Mouse (Mus musculus) lung, postnatal 10 days (tissue): ENCODE data around the gene Kcnn1.

Experiments
- DNase-seq: peaks from one replicate; pipeline ENCODE4 v3.0.0; 2021

Gene Kcnn1

DNA sequence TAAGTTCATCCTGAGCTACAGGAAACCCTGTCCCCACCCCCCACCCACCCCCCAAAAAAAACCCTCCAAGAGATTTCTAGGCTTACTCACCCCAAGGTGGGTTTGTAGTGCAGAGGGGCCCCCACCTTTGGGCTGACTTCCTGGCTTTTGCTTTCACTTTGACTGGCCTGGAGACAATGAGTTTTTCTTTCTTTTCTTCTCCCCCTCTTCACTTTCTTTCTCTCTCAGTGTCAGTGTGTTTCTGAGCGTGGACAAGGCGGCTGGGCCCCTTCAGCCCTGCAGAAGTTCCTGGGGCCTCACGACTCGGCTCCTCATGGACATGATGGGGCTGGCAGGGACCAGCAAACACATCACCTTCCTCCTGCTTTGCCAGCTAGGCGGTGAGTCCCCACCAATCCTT, 54.8 kb downstream of the Kcnn1 start, which contains the start of gene Il12rb1:
Gene Il12rb1, plus strand, starts transcription at position 211 of the 400 bp plus-strand sequence.
- no peak for DNase-seq

DNA sequence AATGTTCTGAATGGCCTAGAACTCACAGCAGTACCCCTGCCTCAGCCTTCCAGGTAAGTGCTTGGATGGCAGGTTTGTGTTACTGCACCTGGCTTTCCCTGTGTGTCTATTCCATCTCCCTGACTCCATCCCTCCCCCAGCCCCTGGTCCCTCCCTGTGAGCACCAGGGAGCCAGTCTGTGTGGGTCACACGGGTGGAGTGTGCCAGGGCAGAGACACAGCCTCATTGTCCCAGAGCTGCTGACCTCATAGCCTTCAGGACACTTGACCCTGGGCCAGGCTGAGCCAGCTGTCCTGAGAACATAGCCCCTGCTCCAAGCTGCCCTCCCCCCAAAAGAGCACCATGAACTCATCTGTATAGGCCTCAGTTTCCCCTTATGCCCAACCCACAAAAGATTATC, 55.8 kb downstream of the Kcnn1 start:
- DNase-seq: no peak

DNA sequence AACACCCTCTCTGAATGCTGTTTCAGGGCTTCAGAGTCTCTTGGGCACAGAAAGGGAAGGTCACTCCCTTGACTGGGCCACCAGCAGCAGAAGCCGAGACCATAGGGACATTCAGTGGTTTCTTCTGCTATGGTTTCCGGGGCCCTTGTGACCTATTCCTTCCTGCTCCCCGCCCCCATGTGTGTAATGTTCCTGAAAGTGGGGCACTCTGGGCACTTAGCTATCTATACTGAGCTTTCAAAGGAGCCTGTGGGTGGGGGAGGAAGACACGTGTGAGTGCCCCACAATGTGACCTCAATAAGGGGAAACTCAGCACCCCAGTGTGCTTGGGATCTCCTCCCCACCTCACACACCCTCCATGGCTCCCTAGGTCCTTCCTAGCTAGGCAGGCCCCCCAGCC, 56.5 kb downstream of the Kcnn1 start:
- peak; percentile 56 for DNase-seq

DNA sequence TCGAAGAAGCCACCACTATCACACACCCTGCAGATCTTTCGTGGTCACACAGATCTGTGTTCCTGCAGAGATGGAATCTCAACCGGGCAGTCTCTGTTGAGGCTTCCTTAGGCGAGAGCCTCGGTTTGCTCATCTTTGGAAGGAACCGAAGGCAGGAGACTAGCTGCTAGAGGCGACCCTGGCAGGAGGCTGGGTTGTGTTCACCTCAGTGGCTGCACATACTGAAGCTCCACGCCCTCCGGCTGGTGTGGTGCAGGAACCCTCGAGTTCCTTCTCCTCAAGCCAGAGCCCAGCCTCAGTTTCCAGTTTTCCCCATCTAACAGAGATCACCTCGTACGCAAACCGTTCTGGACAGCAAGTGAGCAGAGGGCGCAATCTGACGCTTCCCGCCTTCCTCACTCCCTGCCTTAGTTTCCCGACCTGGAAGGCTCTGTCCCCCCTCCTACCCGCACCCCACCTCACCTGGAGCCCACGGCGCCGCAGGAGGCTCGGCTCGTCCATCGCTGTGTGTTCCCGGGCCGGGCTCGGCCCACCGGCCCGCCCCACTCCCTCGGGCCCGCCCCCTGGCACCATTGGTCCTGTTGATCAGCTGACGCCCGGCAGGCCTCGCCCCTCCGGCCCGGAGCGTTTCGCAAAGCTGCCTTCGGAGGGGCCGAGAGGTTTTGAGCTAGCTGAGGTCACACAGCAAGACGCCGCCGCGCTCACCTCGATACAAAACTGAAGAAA, 58.4 kb downstream of the Kcnn1 start, which contains the start of gene Mast3:
Gene Mast3, minus strand, starts transcription at position 574 of the 726 bp plus-strand sequence.
- DNase-seq: peak; percentile 93

DNA sequence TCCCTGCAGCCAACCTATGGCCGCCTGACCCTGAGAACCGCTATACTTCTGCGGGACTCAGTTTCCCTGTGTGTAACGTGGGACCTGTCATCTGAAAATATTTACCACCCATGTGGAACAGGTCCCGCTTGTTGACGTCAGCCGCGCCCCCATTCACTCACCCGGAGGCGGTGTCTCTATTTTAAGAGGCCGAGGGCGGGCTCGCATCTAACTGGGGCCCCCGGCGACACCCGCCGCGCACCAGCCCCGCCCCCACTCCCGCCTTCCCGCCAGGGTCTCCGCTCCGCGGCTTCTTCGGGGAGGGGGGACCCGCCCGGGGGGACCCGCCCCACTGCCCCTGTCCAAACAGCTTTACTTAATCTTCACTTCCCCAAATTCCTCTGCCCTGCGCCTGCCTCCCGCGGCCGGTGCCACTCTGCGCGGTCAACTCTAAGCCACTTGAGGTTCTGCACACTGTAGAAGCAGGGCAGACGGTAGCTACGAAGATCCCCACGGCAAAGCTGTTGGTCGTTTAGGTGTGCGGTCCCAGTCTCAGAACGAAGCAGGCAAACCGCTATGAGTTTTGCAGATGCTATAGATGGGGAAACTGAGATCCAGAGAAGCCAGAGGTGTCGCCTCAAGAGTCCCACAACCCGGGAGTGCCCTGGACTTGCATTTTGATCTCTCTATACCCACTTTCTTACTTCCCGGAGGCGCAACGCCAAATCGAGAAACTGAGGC, 59.1 kb downstream of the Kcnn1 start:
- DNase-seq: peak; percentile 64

DNA sequence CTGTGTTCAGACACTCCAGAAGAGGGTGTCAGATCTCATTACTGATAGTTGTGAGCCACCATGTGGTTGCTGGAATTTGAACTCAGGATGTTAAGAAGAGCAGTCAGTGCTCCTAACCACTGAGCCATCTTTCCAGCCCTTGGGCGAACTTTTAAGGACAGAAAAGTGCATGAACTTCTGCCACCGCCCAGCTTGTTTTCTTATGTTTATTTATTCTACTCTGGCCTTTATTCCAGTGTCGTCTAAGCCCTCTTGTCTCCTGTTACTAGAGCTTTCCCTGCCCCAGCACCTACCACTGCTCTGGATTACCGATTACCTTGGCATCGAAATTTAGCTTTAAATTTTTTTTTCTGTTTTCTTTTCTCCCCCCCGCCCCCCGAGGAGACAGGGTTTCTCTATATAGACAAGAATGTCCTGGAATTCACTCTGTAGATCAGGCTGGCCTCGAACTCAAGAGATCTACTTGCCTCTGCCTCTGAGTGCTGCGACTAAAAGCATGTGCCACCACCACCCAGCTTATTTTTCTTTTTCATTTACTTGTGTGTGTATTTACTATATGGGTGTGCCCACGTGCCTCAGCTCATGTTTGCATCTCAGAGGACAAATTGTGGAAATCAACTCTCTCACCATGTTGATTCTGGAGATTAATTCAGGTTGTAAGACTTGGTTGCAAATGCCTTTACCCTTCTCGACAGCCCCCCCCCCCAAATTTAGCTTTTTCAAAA, 60.1 kb downstream of the Kcnn1 start:
- no peak for DNase-seq

DNA sequence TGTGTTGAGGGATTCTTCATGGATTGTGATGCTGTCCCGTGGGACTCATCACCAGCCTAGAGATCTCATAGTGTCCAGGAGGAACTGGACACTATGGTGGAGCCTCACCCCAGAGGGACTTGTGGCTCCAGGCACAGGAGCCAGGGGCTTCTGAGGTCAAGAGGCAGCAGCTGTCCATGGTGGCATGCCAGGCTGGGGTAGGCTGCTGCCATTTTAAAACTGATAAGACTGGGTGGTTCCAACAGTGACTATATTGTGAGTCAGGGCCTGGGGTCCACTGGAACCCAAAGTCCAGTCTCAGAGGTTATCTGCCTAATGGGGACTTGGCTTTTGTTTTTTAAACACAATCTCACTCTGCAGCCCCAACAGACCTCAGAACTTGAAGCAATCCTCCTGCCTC, 61.2 kb downstream of the Kcnn1 start:
- no peak for DNase-seq

DNA sequence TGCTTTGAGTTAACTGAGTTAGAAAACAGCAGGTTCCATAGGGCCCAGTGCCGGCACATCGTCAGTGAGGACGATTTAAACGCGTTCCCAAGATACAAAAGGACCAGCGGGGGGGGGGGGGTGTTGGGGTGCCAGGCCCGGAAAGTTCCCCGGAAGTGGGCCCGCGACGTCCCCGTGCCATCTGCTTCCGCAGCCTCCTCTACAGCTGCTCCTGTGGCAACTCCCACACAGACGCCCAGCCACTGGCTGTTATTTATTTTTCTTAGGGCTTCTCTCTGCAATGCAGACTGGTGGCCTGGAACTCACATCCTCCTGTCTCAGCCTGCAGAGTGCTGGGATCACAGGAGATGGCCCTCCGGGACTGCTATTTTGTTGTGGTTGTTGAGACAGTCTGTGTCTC, 61.9 kb downstream of the Kcnn1 start:
- no peak for DNase-seq

DNA sequence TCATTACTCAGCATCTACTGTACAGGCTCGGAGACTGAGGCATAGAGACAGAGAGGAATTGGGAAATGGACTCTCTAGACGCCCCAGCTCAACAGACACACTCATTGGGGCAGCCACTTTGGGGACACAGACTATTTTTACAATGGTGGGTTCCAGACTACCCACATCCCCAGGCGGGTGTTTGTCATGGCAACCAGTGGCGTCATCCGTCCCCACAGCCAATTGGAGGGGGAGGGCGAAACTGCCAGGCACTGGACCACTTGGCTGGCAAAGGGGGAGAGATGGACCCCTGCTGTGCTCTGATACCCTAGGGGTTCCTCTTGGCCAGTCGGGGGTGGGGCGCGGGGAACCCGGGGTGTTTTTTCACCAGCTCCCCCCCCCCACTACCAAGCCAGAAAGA, 62.4 kb downstream of the Kcnn1 start:
- no peak for DNase-seq

DNA sequence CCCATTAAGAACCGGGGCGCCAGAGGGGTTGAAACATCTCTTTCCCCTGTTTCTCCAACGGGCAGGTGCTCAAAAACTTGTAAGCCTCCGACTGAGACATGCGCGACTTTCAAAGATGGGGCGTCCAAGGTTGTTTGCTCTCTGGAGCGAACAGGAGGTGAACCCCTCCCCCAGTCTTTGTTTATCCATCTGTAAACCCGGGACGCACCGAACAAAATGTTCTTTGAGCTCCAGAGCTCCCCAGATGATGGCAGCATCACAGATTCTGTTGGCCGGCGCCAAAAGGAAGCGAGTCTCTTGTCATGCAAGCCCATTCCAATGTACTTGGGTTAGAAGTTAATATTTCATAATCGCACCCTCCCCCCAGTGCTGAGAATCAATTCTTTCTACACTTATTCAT, 64.8 kb downstream of the Kcnn1 start:
- DNase-seq: peak; percentile 61

DNA sequence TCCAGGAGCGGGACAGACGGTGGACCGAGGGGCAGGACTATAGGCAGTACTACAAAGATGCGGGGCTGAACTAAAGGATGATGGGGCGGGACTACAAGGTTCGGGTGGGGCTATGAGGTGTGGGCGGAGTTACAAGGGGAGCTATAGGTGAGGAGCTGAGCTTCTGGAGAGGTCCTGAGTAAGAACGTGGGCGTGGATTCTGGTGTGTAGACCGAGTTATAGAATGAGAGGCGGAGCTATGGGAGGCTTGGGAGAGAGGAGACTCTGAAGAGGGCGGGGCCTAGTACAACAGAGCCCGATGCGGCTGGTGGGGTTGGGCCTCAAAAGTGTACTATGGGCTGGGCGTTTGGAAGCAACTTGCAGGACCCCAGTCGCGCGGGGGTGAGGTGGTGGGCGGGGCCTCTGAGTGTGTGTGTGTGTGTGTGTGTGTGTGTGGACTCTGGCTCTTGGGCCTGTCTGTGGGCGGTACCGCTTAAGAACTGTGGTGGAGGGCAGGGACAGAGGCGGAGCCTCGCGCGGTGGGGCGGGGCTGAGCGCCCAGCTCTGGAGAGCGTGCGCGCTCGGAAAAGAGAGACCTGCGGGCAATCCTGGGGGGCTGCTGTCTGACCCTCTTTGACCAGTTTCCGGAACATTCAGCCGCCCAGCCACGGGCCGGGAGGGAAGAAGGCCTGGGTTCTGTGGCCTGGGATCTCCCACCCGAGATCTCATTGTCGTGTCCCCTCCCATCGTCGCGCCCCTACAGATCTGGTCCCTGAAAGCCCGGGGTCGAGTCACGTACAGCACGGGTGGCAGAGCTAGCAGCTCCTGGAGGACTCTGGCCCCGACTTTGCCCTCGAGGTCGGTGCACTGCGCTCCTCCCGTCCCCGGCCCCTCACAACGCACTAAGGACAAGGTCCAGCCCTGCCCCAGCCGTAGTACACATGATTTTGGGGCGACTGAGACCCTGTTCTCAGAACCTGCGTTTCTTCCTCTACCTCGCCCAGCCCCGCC, 65.7 kb downstream of the Kcnn1 start:
- peak; percentile 94 for DNase-seq

DNA sequence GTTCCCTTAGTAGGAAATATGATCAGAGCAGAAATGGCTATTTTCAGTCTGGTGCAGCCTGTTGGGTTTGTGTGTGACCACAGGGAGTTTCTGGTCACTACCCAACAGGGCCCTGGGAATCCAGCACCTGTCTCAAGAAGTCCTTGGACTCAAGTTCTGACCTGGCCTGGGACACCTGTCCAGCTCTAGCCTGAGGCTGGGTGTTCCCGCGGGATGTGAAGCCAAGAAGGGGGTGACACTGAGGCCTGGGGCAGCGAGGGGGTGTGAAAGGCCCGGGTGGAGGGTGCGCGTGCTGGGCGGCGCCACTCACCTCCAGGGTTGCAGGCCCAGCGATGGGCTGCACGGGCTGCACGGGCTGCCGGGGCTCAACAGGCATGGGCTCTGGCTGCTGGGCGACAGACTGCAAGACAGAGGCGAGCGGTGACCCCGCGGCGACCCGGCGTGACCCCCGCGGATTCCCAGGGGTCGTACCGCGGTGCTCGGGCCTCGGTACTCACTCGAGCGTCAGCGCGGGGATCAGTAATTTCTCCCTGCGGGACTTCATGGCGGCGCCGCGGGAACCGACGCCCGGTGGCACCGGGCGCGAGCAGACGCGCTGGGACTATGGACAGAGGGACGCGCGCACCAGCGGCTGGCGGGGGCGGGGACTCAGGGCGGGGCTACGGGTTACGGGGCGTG, 66.5 kb downstream of the Kcnn1 start:
- no peak for DNase-seq

DNA sequence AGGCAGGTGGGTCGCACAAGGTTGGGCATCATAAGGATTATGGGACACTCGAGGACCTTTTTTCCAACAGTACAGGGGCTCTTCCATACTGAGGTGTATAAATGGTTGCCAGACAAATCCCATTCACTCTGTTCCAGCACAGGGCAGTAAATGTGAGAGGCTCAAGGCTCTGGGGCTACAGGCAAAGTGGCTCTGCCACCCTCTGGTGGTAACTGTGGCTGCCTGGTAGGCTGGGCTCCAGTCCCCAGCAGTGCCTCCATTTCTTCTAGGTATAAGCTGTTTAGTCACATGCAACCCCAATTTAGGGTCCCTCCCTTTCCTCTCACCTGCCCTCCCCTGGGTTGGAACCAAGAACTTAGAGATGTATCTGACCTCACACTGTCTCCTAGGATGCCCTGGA, 67.7 kb downstream of the Kcnn1 start:
- DNase-seq: no peak

DNA sequence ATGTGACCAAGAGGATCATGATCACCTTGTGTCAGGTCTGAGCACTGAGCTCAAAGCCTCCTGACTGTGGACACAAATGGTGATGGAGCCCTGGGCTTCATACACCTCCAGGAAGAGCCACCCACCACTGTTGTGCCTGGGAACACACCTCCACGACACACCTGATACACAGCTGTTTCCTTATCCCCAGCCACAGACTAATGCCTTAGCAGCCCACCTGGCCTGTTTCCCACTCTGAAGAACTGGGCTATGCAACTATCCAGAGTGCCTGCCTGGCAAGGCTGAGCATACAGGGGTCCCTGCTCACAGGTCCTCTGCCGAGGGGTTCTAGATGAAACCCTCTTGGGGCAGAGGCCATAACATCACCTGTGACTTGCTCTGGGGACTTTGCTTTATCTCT, 68.8 kb downstream of the Kcnn1 start:
- DNase-seq: no peak

DNA sequence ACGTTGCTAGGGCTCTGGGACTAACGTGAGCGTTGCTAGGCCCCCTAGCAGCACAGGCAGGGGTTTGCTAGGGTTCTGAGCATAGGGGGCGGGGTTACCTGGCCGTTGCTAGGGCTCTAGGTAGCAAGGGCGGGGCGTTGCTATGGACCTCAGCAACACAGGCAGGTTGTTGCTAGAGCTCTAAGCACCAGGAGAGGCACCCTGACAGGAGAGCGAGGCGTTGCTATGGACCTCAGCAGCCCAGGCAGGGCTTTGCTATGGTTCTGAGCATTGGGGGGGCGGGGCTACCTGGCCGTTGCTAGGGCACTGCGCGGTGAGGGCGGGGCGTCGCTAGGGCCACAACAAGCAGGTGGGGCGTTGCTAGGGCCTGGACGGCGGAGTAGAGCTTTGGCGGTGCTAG, 70.4 kb downstream of the Kcnn1 start:
- peak; percentile 83 for DNase-seq
